Mouse (Mus musculus) hematopoietic stem cell, adult 5-6 weeks (primary cell): ENCODE results near the gene Angpt4. TPM values are rescaled to one million over a fixed set of nuclear protein-coding genes. Genes with fewer than 3 reads are reported as not detected.
A peak's percentile ranks its signal among the peaks of the same experiment; 100 is the strongest.

Source experiments
- ATAC-seq, 2 experiments: fragments of 125-278 bp in 1 of 2; replicated peaks in 1 of 2; 2 replicates each; pipeline ENCODE4 v1.8.0; 2016 to 2017; ENCODE audit warnings: inconsistent platforms in 2 of 2, mild to moderate bottlenecking in 2 of 2, moderate number of reproducible peaks in 2 of 2, low read depth in 1 of 2, moderate TSS enrichment in 1 of 2; ENCODE audit not compliant: low FRiP score in 2 of 2, poor library complexity in 2 of 2, severe bottlenecking in 2 of 2, insufficient read depth in 1 of 2, low TSS enrichment in 1 of 2
- total RNA-seq: library from RNA; stranded (forward); fragments of 172-1452, 232-1000 nt; gene quantifications from 2 replicates; pipeline ENCODE4 v1.2.3, GENCODE M21; 2017

The Angpt4 gene
- total RNA-seq, 1 experiment from 2014 or later: not detected

- ATAC-seq: no peak
Observed at GRCm38 (mm10) chr2:151971748-151972147, 60.7 kb downstream of the Angpt4 start.

- ATAC-seq: peak; percentile 63 to 73
Observed at GRCm38 (mm10) chr2:151972880-151973594, 62.0 kb downstream of the Angpt4 start.

GRCm38 (mm10) chr2:151973595-151974562 lies 62.9 kb downstream of the Angpt4 start:
- ATAC-seq: peak; percentile 9 to 30

GRCm38 (mm10) chr2:151975295-151975694 lies 64.3 kb downstream of the Angpt4 start:
- ATAC-seq: no peak

GRCm38 (mm10) chr2:151976067-151976466 lies 65.1 kb downstream of the Angpt4 start:
- no peak for ATAC-seq

GRCm38 (mm10) chr2:151977689-151978440 lies 66.9 kb downstream of the Angpt4 start:
- no peak for ATAC-seq

- ATAC-seq: no peak
Observed at GRCm38 (mm10) chr2:151978494-151978893, 67.5 kb downstream of the Angpt4 start.

GRCm38 (mm10) chr2:151979470-151980354 lies 68.7 kb downstream of the Angpt4 start, which contains the start of gene Fam110a:
Fam110a (minus strand) TSS chr2:151980219.
- ATAC-seq: peak; percentile 89 to 92

GRCm38 (mm10) chr2:151980355-151980693 lies 69.3 kb downstream of the Angpt4 start:
- peak; percentile 10 to 16; a peak in 2 of 4 replicates for ATAC-seq

- ATAC-seq: peak; percentile 16 to 25; a peak in 2 of 4 replicates
Observed at GRCm38 (mm10) chr2:151981268-151981667, 70.3 kb downstream of the Angpt4 start.

- no peak for ATAC-seq
Observed at GRCm38 (mm10) chr2:151982476-151982875, 71.5 kb downstream of the Angpt4 start.

GRCm38 (mm10) chr2:151984019-151984418 lies 73.0 kb downstream of the Angpt4 start:
- no peak for ATAC-seq

GRCm38 (mm10) chr2:151985426-151986172 lies 74.6 kb downstream of the Angpt4 start:
- ATAC-seq: peak; percentile 33 to 41; a peak in 1 of 4 replicates

GRCm38 (mm10) chr2:151986958-151987357 lies 75.9 kb downstream of the Angpt4 start:
- ATAC-seq: no peak

GRCm38 (mm10) chr2:151988978-151989377 lies 78.0 kb downstream of the Angpt4 start:
- peak in 1 of 2 experiments; percentile 55; a peak in 1 of 4 replicates for ATAC-seq

GRCm38 (mm10) chr2:151990985-151991394 lies 80.0 kb downstream of the Angpt4 start:
- no peak for ATAC-seq
